Mouse (Mus musculus) gastrocnemius, adult 2 months (tissue): Measurements from ENCODE around the gene Lmbrd2. TPM values are rescaled to one million over a fixed set of nuclear protein-coding genes. Genes with fewer than 3 reads are reported as not detected.

Source experiments
- DNase-seq: peaks from one replicate; pipeline ENCODE4 v3.0.0; 2022
- H3K27ac ChIP-seq: fragments of 200-600 bp; 2 replicates; pipeline ENCODE4 v1.8.1; 2022; ENCODE audit warnings: mild to moderate bottlenecking
- H3K4me3 ChIP-seq: fragments of 200-600 bp; 2 replicates; pipeline ENCODE4 v1.8.1; 2022; ENCODE audit warnings: mild to moderate bottlenecking, moderate library complexity
- CTCF ChIP-seq: fragments of 200-600 bp; IDR thresholded peaks from 2 replicates; pipeline ENCODE4 v1.8.1; 2022; ENCODE audit warnings: antibody characterized with exemption, mild to moderate bottlenecking, moderate library complexity
- intact Hi-C: fragments of 180-260 bp; cut with DNase I; formaldehyde crosslinking; loops from one replicate; pipeline ENCODE4 v1.15.1; 2025
- total RNA-seq, 2 experiments: library from RNA; stranded (reverse); gene quantifications; 2 replicates each; pipeline ENCODE4 v1.2.3; 2021

Gene Lmbrd2
- total RNA-seq, 2 experiments from 2014 or later: 14.8 to 15.1 TPM

DNA sequence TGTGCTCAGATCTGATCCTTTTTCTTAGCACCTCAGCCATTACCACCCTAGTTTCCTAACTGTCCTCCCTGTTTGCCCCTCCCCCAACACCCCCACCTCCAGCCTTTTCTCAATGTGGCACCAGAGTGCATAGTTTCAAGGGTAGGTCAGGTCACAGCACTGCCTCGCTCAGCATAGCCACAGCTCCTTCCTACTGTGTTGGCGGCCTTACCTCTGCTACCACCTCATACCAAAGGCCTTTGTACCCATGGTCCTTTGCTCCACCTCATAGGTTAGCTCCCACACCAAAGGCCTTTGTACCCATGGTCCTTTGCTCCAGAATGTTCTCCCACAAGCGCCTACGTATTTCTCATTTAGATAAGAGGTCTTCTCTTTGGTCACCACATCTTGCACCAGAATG is 21.5 kb upstream of the Lmbrd2 start:
- DNase-seq: no peak
- intact Hi-C loops: no loop called here
- H3K27ac ChIP-seq: no peak overlapping the region

DNA sequence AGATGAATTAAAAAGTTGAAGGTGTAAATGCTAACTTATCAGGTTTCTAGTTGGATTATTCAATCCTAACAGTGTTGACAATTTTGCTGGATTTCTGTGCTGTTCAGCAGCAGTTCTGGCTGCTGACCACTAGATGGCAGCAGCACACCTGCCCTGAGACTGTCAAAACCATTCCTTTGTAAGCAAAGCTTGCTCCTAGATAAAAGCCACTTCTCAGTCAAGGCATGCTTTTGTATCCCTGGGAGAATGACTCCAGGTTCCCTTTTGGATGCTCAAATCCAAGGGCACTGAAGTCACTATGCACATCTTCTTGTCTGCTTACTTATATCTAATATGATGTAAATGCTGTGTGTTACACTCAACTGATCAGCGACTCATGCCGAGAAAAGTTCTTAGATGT is 20.3 kb upstream of the Lmbrd2 start:
- no peak overlapping the region for H3K27ac ChIP-seq
- intact Hi-C loops: loop anchor here (5.0 kb wide), 1 partner anchor 1192 kb away; no protein-coding TSS in a partner anchor
- H3K4me3 ChIP-seq: no peak overlapping the region
- TF ChIP-seq CTCF: no peak; the same call in 1 of the 2 replicates
- DNase-seq: peak; percentile 40

More for the DNA sequence above, 21.5 kb upstream of the Lmbrd2 start:
- no peak for TF ChIP-seq CTCF
- no peak overlapping the region for H3K4me3 ChIP-seq

DNA sequence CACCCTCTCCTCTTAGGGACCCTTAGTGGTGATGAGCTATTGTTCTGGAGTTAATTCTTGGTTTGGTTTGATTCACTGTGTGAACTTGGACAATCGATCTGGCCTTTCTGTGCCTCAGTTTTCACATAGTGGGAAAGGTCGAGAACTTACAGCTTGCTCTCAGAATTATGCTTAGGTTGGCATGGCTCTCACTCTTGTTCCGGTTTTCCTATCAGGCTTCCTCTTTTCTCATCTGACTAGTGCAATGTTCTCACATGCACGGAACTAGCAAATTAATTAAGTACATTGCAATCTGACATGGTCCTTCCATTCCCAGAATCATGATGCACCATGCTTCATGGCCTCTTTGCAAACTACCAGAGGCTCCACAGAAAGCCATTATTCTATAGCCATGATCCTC is 17.4 kb upstream of the Lmbrd2 start:
- no peak overlapping the region for H3K27ac ChIP-seq
- intact Hi-C loops: loop anchor here (5.0 kb wide), 1 partner anchor 1189 kb away; no protein-coding TSS in a partner anchor
- no peak overlapping the region for H3K4me3 ChIP-seq
- DNase-seq: no peak
- no peak for TF ChIP-seq CTCF

DNA sequence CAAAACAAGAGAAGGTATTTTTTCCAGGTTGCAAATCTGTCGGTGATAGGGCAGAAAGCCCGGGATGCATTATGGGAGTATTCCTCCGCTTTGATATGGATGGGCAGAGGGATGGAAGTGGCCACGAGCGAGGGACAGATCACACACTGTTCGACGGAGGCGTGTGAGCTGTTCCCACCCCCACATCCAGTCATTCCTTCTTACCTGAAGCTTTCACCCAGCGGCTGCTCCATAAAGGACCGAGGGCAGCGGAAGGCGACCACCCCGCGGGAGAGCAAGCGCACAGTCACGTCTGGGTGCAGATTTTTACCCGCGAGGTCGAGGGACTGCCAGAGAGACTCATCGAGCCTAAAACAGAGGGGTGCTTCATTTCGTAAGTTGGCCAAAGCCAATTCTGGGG is 15.5 kb upstream of the Lmbrd2 start:
- intact Hi-C loops: loop anchor here (5.0 kb wide), 1 partner anchor 1187 kb away; no protein-coding TSS in a partner anchor
- TF ChIP-seq CTCF: no peak
- no peak overlapping the region for H3K4me3 ChIP-seq
- no peak overlapping the region for H3K27ac ChIP-seq
- no peak for DNase-seq

DNA sequence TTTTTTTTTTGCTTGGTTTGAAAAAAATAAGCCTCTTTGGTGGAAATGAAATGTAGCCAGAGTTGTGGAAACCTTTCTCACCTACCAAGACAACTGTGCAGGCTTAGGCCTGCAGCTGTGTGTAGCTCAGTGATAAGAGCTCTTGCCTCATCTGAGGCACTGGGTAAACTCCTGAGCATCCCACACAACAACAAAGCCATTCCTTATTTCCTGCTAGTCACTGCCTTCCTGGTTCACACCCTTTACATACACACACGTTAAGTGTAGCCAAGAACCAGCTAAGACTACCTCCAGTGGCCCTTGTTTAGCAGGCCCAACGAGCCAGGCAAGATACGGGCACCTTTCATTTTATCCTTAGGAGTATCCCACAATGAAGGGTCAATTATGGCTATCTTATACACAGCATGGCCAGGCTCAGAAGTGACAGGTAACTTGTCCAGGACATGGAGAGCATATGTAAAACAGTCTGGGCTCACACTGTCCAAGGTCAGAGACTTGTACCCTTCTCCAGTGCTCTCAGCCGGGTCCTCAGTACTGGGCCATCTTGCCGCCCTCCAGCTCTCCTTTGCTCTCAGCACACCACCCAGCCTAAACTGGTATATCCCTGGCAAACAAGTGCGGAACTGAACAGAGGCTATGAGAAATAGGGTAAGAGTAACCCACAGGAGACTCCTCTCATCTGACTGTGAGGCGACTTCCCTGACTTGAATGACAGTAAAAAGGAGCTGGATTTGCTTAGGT is 13.1 kb upstream of the Lmbrd2 start:
- no peak for DNase-seq
- no peak for TF ChIP-seq CTCF
- intact Hi-C loops: no loop called here
- H3K27ac ChIP-seq: no peak overlapping the region
- no peak overlapping the region for H3K4me3 ChIP-seq

DNA sequence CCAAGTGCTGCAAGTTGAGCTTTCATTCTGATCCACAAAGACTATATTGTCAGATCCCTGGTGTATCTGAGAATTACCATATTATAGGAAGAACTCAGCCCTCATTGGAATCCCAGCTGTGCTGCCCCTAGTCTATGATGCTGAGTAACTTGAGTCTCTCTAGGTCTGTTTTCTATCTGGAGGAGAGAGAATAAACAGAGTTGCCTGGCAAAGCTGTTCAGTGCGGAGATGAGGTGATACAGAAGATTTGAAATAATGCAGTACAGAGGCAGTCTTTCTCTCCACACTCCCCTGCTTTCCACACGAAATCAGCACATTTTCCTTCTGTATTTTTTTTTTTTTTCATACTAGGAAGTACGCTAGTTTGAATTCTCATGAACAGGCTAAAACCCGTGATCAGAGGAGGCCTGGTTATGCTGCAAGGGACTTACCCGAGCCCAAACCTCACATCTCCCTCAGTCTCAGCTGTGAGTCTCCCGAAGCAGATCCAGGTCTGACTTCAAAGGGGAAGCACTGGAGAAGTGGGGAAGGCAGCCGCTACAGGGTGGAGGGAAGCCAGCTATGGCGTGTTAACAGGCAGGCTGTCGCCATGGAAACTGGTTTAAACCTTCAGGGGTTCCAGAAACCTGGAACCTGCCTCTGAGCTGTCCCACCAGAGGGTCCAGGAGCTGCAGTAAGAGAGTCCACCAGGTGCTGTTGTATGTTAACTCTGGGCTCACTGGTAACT is 9.4 kb upstream of the Lmbrd2 start:
- Histone ChIP-seq H3K4me3 (no peak overlapping the region), H3K27ac (peak overlapping the region; percentile 38)
- intact Hi-C loops: no loop called here
- DNase-seq: no peak
- no peak for TF ChIP-seq CTCF

DNA sequence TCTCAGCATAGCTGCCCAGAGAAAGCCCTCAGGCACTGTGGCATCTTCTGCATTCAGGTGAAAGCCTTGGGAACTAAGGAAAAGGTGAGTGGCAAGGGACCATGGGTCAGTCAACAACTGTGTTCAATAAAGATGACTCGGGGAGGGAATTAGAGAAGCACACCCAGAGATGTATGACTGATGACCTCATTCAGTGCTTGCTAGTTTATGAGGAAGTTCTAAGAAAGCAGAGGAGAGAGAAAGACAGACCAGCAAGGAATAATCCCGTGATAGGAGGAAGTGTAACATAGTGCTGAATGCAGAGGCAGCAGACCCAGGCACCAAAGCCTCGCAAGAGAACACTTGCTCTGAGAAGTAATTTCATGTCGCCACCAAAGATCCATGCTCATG is 8.9 kb upstream of the Lmbrd2 start:
- intact Hi-C loops: no loop called here
- no peak for TF ChIP-seq CTCF
- no peak for DNase-seq
- no peak overlapping the region for H3K4me3 ChIP-seq
- H3K27ac ChIP-seq: peak overlapping the region; percentile 38

DNA sequence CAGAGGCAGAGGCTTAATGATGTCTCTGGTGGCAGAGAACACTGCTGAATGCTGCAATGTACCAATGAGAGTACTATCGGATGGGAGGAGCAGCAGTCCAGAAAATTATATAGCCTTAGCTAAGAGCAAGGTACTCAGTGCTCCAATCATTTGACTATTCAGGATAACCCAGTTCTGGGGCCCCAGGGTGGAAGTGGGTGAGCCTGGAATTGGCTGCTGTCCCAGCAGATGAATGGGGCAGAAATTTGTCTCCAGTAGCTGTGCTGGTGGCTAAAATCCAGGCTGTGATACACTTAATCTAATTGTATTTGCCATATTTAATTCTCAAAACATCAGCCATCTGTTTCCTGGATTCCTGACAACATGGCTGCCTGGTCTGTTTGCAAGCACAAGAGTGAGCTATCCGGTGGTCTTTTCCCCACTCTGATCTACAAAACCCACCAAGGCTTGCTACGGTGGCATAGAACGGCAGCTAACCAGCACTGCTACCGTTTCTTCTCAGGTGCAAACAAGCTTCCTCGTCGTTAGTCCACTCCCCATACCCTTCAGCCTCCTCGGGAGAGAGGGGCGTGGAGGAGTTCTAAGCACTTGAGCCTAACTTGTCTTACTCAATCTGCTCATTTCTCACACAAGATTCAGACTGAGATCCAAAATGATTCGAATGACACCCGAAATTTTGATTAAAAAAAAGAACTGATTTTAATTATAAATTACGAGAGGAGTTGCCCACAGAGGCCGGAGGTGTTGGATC is 7.5 kb upstream of the Lmbrd2 start:
- intact Hi-C loops: no loop called here
- DNase-seq: no peak
- no peak for TF ChIP-seq CTCF
- Histone ChIP-seq H3K4me3 (no peak overlapping the region), H3K27ac (no peak overlapping the region)

DNA sequence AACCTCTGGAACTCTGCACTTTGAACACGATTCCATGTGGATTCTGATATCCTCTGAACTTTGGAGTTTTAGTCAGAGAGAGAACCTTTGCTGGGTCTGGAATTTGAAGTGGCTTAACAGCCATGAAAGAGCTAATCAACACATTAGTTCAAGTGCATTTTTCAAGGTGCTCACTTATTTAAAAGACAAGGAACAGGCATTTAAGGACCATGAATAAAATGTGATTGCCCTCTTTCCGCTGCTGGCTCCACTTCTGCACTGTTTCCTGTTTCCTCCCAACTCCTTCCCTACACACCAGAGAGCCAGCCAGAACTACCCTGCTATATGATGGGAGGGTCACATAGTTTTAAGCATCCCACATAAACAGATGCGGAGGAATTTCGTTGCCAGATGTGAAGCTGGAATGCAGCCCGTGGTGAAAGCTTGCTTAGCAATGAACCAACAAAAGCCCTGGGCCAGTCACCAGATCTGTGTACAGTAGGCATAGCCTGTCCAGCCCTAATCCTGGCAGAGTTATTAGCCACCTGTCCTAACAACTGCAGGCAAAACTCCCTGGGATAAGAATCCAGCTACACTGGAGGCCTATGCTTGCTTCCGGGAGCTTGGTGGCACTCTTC is 5.4 kb upstream of the Lmbrd2 start:
- Histone ChIP-seq H3K27ac (no peak overlapping the region), H3K4me3 (no peak overlapping the region)
- intact Hi-C loops: no loop called here
- peak; percentile 35 for DNase-seq
- TF ChIP-seq CTCF: no peak

DNA sequence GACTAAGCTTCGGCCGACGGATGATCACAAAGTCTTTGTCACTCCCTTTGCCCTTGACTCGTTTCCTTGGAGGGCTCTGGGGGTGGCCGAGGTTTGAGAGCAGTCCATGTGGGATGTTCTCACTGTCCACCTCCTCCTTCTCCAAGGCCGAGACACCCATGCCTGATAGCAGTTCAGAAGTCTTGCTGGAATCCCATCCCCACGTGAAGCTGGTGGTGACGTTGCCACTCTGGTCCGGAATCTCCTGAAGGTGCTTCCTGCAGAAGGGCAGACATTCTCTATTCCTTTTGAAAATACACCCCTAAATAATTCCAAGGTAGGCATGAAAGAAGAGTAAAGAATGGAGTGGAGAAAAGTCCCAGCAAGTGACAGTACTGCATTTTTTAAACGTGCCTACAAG is 903 bp upstream of the Lmbrd2 start:
- intact Hi-C loops: no loop called here
- TF ChIP-seq CTCF: no peak
- H3K4me3 ChIP-seq: peak overlapping the region; percentile 83
- no peak for DNase-seq
- no peak overlapping the region; the same call in 1 of the 2 replicates for H3K27ac ChIP-seq

DNA sequence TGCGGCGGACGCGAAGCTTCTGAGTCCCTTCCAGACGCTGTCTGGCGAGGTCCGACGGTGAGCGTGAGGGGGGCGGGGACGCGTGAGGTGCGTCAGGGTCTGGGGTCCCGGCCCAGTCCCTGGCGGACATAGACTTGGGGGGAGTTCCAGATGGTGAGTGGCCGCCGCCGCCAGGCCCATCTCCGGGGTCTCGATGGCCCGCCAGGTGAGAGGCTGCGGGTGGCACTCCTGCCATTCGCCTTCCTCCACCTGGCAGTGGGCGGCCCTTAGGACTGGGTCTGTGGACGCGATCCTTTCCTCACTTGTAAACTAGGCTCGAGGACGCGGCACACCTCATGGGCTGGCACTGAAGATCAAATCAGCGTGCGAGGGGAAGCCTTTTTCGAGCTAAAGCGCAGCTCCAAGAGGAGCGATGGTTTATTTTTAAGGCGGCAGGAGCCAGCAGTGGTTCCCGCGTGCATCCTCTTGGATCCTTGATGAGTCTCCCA is 378 bp downstream of the Lmbrd2 start:
- DNase-seq: no peak
- intact Hi-C loops: no loop called here
- H3K27ac ChIP-seq: peak overlapping the region; percentile 91
- peak overlapping the region; percentile 83 for H3K4me3 ChIP-seq
- TF ChIP-seq CTCF: no peak

DNA sequence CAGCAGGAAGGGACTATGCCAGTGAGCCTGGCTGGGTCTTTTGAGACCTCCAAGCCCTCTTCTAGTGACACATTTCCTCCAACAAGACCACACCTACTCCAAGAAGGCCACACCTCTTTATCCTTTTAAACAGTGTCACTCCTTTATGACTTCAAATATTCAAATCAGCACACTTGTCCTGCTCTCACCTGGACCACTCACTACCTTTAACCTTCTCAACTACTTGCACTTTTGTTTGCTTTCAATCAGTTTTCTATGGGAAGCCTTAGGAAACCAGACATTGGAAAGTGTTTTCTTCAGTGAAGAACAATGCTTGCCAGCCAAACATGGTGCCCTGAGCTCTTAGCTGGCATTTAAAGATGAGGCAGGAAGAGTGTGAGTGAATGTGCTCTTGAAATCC is 15.0 kb downstream of the Lmbrd2 start, which contains the start of gene Skp2:
Skp2 (minus strand) TSS at position 101 of the 400 bp plus-strand sequence.
- intact Hi-C loops: no loop called here

More for the DNA sequence above, 15.0 kb downstream of the Lmbrd2 start, which contains the start of gene Skp2:
- no peak for TF ChIP-seq CTCF
- Histone ChIP-seq H3K27ac (no peak within 1 kb of the TSS), H3K4me3 (no peak within 1 kb of the TSS)
- DNase-seq: no peak
